Mouse (Mus musculus) heart, adult 18-20 months (tissue): Measurements from ENCODE around the gene Grk3. TPM values are rescaled to one million over a fixed set of nuclear protein-coding genes. Genes with fewer than 3 reads are reported as not detected.

Source experiments
- DNase-seq, 2 experiments: peaks; one replicate each; pipeline ENCODE4 v3.0.0; 2021 to 2022; ENCODE audit warnings: mixed read lengths in 1 of 2
- total RNA-seq, 2 experiments: library from RNA; stranded (reverse); gene quantifications; 2 replicates each; pipeline ENCODE4 v1.2.3; 2021

Grk3 gene
- total RNA-seq, 2 experiments from 2014 or later: 5.1 to 7.2 TPM

DNA sequence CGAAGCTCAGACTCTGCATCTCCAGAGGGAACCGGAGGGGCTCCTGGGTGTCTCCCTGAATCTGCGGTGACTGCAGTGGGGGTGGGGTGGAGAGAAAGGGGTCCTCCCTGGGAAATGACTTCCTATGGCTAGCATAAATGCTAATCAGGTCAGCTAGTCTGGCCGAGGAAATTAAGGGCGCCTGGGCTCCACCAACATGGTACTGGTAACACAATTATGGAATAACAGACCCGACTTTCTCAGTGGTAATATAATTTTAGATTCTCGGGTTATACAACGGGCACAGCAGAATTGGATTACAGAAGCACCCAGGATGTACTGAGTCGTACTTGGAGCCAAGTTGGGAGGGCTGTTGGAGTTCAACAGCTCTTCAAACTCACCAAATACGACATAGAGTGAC lies 79.0 kb downstream of the Grk3 start:
- DNase-seq: no peak

DNA sequence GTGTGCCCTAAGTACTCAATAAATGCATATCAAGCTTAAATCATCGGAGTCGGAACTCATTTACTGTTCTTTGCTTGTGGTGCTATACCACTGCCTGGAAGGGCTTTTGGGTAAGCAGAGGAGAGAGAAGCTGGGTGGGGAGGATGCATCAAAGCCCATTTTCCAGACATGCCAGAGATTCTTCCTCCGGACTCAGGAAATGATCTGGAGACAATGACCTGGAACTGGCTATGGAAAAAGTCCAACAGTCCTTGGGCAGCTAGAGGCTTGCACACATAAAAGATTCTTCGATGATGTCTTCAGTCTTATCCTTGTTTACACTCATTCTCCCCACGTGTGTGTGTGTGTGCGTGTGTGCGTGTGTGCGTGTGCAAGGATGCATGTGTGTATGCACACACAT lies 80.2 kb downstream of the Grk3 start:
- no peak for DNase-seq

DNA sequence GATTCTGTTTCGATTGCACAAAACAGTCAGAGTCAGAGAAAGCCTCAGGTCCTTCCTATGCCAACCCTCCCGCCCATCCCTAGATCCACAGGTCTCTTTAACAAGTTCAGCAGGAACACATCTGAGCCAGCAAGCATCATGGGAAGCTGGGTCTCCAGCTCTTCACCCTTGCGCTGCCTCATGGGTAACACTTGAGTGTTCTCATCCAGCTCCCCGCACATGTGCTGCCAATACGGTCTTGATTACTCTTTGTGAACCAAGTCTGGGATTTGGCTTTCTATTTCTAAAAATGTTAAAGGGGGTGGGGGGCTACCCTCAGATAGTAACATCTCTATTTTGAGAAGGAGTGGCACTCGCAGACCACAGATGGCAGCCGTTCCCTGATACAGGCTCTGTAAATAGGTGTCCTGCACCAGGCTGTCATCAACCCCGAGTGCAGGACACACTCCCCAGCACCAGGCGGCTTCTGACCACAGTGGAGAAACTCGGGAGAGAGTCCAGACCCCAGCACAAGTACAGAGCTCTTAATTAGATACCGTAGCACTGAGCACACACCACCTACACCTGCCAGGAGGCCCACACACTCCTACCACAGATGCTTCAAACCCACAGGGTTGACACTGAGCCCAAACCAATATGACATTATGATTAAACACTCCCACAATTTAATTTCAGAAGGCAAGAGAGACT lies 82.6 kb downstream of the Grk3 start:
- DNase-seq: peak; percentile 29 to 58

DNA sequence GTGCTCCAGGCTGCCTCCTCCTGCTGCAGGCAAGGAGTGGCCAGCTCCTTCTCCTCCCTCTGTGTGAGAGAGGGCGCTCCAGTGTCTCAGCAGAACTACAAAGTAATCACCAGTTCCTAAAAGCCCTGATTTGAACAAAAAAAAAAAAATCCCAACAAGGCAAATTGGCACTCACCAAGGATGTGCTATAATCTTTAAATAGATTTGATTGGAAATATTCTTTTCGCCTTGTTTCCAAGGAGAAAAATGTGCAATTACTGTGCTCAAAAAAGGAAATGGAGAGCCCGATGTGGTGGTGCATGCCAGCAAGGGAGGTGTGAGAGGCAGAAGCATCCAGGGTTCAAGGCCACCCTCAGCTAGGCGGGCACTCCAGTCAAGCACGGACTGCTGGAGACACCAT lies 83.7 kb downstream of the Grk3 start:
- no peak for DNase-seq

DNA sequence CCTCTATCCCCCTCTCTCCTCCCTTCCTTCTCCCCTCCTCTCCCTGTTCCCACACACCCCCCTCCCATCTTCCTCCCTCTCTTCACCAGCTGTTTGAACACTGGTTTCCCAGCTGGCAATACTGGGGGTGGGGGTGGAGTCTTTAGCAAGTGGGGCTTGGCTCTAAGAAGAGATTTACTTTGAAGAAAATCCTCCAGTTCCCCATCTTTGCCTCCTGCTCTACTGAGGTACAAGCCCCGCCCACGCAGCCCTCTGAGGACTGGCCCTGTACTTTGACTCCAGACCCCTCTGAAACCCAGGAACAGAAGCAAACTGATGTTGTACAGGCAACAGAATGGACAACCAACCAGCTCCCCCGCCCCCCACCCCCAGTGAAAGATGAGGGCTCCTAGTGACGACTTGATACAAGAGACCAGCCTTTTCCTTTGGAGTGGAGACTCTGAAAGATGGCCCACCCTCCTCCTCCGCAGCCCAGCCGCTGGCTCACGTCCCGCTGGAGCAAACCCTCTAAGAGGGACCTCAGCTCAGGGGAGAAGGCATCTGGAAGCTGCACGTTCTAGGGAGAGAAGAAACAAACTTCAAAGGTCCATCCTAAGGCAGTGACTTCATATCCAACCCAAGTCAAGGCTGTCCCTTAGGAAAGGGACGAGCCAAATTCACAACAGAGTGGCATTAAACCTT lies 87.2 kb downstream of the Grk3 start:
- DNase-seq: no peak

DNA sequence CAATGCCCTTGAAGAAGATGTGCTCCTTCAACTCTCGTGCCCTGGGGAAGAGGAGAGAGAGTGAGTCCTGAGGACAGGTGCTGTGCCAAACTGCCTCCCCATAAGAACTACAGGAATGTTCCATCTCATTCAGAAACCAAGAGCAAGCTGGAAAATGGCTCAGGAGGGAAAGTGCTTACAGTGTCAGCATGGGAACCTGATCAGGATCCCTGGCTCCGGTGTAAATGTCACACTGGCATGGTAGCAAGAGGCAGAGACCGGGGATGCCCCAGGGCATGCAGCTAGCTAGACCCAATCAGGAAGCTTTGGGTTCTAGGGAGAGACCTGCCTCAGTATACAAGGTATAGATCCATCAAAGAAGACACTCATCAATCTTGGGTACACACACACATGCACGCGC lies 90.2 kb downstream of the Grk3 start:
- no peak for DNase-seq

DNA sequence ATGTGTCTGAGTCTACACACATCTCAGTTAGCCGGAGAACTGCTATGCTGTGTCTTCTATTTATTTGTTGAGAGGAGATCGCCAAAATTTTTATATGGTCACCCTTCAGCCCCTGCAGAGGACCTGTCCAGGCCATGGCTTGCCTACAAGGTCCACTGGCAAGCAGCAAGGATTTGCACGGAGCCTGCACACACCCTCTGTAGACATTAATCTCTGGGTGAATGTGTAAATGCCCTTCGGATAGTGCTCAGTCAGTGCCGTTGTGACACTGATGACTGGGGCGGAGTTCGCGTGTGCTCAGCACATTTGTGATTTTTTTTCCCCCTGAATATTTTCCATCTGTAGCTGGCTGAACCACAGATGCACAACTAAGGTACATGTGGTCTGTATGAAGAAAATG lies 90.8 kb downstream of the Grk3 start:
- DNase-seq: no peak

DNA sequence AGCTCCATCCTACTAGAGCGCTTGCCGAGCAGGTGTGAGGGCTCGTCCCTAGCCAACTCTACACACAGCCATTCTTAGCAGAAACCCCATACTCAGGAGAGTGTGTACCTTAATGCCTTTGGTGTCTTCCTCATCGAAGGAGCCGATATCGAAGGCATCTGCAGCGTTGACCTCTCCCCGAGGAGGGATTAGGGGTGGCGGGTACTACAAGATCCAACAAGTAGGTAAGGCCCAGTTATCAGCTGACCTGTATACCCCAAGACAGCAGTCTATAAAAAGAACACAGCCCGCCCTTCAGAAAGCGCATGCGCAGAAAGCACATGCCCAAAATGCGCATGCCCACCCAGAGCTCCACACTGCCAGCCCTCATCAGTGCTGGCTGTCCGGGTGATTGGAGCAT lies 91.8 kb downstream of the Grk3 start:
- peak in 1 of 2 experiments; percentile 11 for DNase-seq

DNA sequence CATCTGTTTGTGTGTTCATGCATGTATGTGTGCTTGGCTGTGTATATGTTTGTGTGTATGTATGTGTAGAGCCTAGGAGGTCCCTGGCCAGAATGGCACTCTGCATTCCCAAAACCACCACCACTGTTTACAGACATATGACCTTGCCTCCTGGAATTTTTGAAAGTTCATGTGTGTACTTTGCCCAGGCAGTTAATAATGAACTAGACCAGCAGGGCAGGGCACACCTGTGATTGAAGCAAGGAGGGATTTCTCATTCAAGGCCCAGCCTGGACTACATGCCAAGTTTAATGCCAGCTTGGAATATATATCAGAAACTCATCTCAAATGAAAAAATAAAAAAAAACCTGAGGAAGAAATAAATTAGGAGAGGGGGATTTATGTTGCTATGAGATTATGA lies 93.7 kb downstream of the Grk3 start:
- DNase-seq: no peak

DNA sequence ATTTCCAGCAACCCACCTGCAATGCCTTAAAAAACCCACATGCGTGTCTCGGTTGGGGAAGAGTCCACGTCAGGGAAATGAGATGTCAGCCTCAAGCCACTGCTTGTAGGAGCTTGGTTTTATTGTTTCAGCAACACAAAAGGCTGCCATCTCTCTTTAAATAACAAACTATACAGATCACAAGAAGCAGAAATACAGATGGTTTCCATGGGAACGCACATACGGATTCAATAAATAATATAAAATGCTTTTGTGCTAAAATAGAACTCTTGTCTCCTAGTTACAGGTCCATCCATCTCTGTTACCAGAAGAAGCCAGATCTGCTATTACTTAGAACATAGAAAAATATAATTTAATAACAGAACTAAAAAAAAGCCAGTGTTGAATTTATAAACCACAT lies 105.2 kb downstream of the Grk3 start:
- no peak for DNase-seq

DNA sequence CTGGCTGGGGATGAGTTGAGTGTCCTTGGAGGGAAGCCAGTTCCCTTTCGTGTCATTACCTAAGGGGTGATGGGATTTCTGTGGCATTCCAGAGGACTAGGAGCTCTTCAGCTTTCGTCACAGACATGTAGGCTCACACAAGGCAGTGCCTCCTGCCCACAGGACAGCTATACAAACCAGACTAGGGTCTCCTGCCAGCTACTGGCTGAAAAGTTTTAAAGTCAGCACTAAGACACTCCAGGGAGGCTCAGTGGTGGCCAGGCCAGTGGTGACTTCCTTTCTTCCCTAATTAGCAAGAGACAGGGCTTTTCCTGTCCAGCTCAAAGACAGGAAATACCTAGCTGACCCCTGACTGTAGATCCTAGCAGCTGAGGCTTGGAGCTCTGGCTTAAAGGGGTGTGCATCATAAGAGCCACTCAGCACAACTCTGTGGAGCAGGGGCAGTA lies 107.4 kb downstream of the Grk3 start:
- peak; percentile 40 to 48 for DNase-seq

DNA sequence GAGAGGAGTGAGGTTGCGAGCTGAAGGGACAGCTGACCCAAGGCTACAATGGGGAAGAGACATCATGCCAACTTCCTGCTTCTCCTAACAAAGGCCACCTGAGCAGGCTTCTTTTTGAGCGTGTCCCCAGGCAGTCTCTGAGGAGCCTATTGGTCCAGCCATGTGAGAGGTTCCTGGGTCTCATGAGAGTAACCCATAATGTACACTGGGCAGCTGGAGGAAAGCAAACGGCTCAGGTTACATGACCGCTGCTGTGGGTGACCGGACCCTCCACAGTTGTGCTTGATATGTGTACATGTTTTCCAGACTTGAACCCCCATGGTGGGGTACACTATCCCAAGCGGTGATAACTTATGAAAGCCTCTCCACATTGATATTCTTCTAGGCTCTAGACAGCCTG lies 108.1 kb downstream of the Grk3 start:
- DNase-seq: no peak

DNA sequence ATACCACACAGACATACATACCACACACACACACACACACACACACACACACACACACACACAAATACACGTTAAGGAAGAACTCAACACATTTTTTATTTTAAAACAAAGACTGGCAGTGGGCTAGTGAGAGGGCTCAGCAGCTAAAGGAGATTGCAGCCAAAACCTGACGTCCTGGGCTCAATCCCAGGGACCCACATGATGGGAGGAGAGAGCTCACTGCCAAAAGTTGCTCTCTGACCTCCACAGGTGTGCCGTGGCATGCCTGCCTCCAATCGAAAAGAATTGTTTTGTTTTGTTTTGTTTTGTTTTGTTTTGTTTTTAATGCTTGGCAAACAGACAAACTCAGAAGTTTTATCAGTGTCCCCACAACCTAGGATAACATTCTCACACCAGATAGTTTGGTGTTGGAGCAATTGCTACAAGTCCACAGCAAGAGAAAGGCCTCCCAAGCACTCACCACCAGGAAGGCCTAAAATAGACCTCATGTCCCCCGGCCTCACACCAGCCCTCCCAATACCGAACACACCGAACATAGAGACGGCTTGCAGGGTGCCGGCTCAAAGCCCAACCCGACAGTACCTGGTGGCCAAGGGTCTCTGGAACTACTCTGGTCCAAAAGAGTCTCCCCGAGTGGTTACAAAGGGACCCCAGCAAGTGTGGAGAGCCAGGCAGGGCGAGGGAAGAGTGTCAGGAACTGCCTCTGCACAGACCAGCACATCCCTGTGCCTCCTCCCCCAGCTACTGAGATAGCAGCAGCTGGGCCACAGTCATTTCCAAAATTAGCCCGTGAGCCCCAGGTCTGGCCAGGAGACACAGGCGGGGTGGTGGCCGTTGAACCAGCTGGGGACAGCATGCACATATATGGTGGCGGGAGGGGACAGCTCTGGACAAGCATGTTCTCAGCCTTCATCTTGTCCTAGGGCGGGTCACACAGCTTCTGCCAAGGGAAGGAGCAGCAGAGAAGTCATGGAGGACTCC lies 119.6 kb downstream of the Grk3 start, which contains the start of gene Myo18b:
Gene Myo18b, minus strand, starts transcription at position 689 of the 981 bp plus-strand sequence.
- DNase-seq: peak; percentile 75 to 89

DNA sequence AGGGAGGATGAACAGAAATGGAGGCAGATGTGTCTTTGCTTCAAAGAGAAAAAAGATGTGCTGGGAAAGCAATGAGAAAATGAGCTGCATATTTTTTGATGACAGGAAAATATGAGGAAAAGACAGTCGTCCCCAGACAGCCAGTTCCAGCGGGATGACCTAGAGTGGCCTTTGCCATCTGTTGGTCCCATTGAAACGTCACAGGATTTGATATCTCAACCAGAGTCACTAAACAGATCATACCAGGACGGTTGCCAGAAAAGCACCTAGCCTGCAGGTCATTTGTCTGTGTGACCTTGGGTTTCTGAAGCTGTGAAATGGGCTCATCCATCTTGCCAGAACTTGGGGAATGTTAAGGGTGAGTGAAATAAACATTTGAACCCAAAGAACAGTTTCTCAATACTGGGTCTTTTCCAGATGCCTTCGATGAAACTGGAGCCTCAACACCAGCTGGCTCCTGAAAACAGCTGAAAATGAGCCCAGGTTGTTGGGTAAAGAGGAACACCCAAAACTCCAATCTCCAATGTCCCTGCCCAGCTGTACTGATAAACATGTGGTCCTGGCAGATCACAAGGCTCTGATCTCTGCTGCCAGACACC lies 122.0 kb downstream of the Grk3 start:
- peak in 1 of 2 experiments; percentile 35 for DNase-seq

DNA sequence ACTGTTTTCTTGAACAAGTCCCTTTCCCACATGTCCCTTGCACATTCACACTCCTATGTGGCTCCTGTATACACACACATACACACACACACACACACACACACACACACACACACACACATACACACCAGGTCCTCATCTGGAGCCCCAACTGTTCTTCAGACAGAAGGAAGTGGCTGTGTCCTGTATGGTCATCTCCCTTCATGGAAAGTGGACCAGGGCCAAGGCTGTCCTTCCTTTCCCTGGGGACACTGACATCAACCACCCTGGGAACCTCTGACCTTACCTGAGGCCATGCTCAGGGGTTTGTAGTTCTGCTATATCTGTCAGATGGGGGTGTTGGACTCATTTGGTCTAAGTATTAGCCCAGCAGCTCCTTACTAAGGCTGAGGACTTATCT lies 123.2 kb downstream of the Grk3 start:
- no peak for DNase-seq

DNA sequence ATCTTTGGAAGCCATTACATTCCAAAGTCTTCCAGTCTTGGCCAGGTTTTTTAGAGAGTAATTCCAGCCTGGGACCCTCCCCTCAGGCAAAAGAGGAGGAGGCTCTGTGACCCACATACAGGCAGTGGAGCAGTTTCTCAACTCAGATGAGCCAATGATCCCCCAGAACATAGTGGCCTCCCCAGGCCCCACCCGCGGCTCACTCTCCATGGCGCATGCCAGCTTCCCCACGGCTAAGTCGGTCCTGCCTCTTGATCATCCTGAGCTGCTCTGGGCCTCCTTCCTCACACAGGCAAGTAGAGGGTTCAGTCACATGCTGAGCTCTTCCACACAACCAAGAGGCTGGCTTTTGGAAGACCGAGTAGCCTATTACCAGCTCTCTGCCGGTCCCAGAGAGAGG lies 126.9 kb downstream of the Grk3 start:
- DNase-seq: peak; percentile 36 to 46

DNA sequence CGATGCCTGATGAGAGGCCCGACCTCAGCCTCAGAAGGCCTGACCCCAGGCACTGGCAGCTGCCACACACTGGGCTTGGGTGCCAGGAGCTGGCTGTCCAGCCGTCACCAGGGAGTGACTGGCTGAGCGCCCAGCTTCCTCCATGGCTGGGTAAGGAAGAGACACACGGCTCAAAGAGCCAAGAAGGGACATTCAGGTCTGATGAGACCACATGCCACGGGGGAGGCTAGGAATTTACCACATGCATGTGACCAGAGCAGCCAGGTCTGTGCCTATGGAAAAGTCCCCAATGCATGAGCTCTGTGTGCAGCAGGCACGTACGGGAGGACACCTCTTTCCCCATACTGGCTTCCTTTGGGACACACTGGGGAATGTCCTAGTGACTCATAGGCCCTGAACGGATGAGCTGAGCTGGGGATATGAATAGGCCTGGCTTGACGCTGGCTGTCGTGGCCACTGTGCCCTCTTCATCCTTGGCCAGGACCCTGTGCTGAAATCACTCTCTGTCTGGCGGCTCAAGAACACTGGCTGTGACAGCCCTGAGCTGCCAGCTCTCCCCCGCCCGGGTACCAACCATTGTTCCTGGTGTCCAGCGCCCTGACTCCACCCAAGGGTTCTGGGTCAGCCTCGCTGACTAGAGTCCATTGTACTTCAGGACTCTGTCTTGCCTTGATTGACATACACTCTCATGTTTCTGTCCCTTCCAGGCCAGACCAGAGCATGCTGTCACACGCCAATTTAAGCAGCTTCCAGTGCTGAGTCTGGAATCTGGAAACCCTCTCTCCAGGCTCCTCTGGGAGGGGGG lies 128.7 kb downstream of the Grk3 start:
- peak; percentile 77 to 82 for DNase-seq

DNA sequence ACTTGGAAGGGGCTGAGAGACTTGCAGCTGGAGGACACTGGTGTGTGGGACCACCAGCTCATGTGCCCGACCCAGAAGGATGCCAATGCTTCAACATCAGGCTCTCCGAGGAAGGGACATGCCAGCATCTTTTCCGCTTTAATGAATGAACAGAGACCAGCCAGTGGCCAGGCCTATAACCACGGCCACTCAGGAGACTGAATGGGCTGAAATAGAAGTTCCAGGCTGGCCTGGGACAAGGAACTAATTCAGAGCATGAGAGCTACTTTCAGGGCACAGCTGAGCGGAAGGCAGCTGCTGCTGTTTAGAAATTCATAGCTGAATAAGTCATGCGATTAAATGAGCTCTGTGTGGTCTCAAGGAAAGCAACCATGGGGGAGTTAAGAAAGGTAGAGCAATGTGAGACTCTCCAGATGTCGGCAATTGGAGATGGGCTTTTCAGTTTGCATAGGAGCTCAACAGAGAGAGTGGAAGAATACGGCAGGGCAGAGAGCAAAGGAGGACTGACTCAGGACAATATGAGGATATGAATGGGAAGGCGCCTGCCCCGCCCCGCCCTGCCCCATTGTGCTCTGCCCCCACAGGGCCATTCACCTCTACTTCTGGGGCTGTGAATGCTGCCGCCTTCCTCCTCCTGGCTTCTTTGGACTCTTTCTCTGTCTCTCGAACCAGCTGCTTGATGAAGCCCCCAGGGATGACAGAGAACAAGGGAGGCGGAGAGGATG lies 138.0 kb downstream of the Grk3 start:
- DNase-seq: no peak

DNA sequence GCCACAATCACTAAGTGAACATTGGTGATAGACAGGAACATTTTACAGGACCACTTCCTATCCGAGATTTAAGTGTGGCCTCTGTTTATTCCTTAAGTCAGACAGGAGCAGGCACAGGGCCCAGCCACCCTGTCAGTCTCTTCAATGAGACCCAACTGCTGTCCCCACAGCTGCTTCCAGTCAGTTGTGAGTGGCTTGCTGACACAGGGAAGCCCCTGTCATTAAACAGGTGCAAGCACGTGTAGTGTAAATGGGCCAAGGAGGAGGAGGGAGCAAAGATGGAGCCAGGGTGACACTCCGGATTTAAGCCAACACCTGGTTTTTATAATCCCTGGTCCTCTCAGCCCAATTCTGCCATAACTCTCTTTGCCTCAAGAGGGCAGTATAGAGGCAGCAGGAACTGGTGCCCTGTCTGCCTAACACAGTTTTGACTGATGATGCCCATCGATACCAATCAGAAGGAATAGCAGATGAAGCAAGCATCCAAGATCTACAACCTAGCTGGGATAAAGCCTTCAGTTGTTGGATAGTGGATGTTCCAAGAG lies 138.7 kb downstream of the Grk3 start:
- peak in 1 of 2 experiments; percentile 59 for DNase-seq

DNA sequence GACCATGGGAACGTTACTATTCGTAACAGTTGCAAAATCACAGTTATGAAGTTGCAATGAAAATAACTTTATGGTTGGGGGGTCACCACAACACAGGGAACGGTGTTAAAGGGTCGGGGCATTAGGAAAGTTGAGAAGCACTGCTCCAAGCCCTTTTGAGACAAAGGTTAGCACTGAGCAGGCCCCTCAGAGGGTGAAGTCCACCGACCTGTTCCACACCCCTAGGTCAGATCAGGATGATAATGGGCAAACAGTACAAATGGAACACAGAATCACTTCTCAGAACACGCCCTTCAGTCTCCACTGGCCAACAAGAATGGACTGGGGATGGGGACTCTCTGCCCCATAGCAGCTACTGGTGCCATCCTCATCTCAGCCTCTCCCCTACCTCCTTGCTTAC lies 142.6 kb downstream of the Grk3 start:
- DNase-seq: no peak
